Mouse (Mus musculus) kidney, postnatal 0 days (tissue): ENCODE measurements at regions not wholly inside any gene's neighbourhood (a gene's known extent, or its start where the extent isn't known, plus 50 kb on each side); places are given as distances from the start of the nearest gene placed in this dataset.

Experiments
- ATAC-seq: fragments of 200-750 bp; cut with Nextera tagmentation; replicated peaks from 2 replicates; pipeline ENCODE4 v1.8.0; 2017; ENCODE audit warnings: low read depth, moderate number of reproducible peaks, moderate TSS enrichment, moderate library complexity; ENCODE audit not compliant: low FRiP score
- DNase-seq: peaks from one replicate; pipeline ENCODE4 v3.0.0-alpha.2; 2016; ENCODE audit warnings: low spot score
- H3K27ac ChIP-seq: fragments of 300-500 bp; sonication (generic); 2 replicates; pipeline ENCODE4 v1.5.1; 2014; ENCODE audit warnings: mild to moderate bottlenecking
- H3K27me3 ChIP-seq: fragments of 300-500 bp; sonication (generic); 2 replicates; pipeline ENCODE4 v1.6.1; 2014; ENCODE audit warnings: low read length, mixed read lengths; ENCODE audit not compliant: insufficient read depth
- H3K36me3 ChIP-seq: fragments of 300-500 bp; sonication (generic); 2 replicates; pipeline ENCODE4 v1.6.1; 2014; ENCODE audit warnings: low read length, mixed read lengths; ENCODE audit not compliant: insufficient read depth
- H3K4me1 ChIP-seq: fragments of 300-500 bp; sonication (generic); replicated peaks from 2 replicates; pipeline ENCODE4 v1.6.1; 2014; ENCODE audit warnings: antibody characterized with exemption, low read length, mixed read lengths; ENCODE audit not compliant: insufficient read depth
- H3K4me2 ChIP-seq: fragments of 300-500 bp; sonication (generic); 2 replicates; pipeline ENCODE4 v1.6.1; 2014; ENCODE audit warnings: mild to moderate bottlenecking, low read length, moderate library complexity, mixed read lengths
- H3K4me3 ChIP-seq: fragments of 300-500 bp; sonication (generic); replicated peaks from 2 replicates; pipeline ENCODE4 v1.5.1; 2014; ENCODE audit warnings: low read depth, low read length
- H3K9ac ChIP-seq: fragments of 300-500 bp; sonication (generic); 2 replicates; pipeline ENCODE4 v1.6.1; 2014; ENCODE audit warnings: low read depth, low read length
- H3K9me3 ChIP-seq: fragments of 300-500 bp; sonication (generic); replicated peaks from 2 replicates; pipeline ENCODE4 v1.6.1; 2016; ENCODE audit warnings: low read length, inconsistent platforms, mixed read lengths
- CTCF ChIP-seq: IDR thresholded peaks from 2 replicates; pipeline ENCODE4 v1.5.1; 2016; ENCODE audit warnings: antibody characterized with exemption, low read depth, mild to moderate bottlenecking, moderate library complexity
- WGBS: fragments of 180-500 bp; shearing (Covaris S2); extraction: QIAGEN DNeasy Blood & Tissue Kit; methylation state at CpG from one replicate; pipeline ENCODE4 v1.1.7; 2014; 5-methylcytosine and 5-hydroxymethylcytosine counted together

DNA sequence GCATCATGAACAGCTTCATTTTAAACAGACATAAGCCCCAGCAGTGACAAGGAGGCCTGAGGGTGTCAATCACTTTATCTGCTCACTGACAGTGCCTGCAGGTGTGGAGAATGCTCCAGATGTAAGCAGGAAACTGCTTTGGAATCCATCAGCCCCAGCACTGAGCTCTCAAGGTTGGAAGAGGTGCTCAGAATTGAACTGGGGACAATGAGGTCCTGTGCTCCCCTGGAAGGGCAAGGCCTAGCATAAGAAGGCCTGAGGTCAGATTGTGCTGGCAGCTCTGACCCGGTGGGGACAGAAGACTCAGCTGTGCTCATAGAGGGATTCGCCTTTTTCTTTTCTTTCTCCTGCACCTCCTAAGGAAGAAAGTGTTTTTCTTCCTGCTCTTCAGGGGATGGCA lies 82.2 kb upstream of the Lgalsl start:
- no peaks in the 10 kb centered on the region for H3K27me3 ChIP-seq
- H3K36me3 ChIP-seq: no peaks in the 10 kb centered on the region
- DNase-seq (no peak), ATAC-seq (no peak)
- WGBS: 88% methylated on average over 2 of the region's 2 CpGs
- H3K9me3 ChIP-seq: no peaks in the 10 kb centered on the region
- H3K4me2 ChIP-seq: no peak overlapping the region
- peaks cover 6% of the 10 kb centered on the region; the same call in 1 of the 2 replicates for H3K4me1 ChIP-seq
- TF ChIP-seq CTCF: no peak
- no peak overlapping the region for H3K4me3 ChIP-seq
- no peak overlapping the region for H3K9ac ChIP-seq
- H3K27ac ChIP-seq: no peak overlapping the region

DNA sequence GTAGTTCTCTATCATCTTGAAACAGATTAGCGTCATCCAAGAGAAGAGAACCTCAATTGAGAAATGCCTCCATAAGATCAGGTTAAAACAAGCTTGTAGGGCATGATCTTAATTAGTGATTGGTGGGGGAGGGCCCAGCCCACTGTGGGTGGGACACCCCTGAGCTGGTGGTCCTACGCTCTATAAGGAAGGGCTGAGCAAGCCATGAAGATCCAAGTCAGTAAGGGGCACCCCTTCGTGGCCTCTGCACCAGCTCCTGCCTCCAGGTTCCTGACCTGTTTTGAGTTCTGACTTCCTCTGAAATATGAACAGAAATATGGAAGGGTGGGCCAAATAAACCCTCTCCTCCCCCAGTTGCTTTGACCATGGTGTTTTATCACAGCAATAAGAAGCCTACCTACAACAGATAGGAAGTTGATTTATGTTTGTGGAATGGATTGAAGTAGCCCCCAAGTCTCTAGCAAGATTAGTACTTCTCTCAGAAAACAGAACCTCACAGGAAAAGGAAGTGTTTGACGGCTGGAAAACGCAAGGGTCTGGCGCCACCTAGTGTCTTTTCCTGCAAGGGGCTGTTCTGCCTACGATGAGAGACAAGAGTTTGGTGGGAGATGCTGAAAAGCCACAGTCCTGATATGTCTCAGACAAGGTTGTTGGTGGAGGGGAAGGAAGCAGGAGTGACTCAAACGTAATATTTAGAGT lies 82.9 kb upstream of the Lgalsl start:
- Histone ChIP-seq H3K4me1 (peaks cover 6% of the 10 kb centered on the region; the same call in 1 of the 2 replicates), H3K36me3 (no peaks in the 10 kb centered on the region), H3K9me3 (no peaks in the 10 kb centered on the region), H3K4me3 (no peak overlapping the region), H3K27ac (peak overlapping the region; percentile 82; the same call in 1 of the 2 replicates), H3K9ac (no peak overlapping the region), H3K4me2 (no peak overlapping the region), H3K27me3 (no peaks in the 10 kb centered on the region)
- DNase-seq: peak; percentile 94
- peak; percentile 100 for TF ChIP-seq CTCF
- ATAC-seq: no peak
- 21% methylated on average over 8 of the region's 8 CpGs for WGBS

DNA sequence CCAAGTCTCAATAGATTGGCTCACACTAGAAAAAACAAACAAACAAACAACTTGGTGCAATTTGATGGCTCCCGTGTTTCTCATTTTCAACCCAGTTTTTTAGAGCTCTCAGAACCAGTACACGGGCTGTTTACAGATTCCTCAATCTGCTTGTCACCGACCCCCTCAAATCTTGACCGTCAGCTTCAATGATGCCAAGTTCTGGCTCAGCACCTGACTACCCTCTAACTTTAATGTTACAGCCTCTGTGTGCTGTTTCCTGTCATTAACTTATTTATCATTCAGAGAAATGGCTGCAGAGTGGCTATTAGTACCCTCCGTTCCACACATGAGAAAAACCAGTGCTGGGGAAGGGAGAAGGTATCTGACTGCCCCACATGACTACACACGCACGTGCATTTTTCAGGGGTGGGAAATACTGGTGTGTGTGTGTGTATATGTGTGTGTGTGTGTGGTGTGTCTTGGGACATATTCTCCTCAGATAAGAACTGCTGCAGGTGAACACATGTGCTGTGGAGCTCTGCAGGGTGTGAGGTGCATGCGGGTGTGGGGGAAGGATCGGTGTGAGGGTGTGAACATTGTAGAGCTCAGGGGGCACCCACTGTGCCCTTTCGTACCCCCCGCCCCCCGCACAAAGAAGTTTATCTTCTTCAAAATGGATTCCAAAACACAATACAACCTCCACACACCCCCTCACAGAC lies 83.6 kb upstream of the Lgalsl start:
- peak overlapping the region; percentile 82 for H3K27ac ChIP-seq
- WGBS: 44% methylated on average over 12 of the region's 12 CpGs
- peaks cover 6% of the 10 kb centered on the region; the same call in 1 of the 2 replicates for H3K4me1 ChIP-seq
- H3K9me3 ChIP-seq: no peaks in the 10 kb centered on the region
- no peak overlapping the region for H3K9ac ChIP-seq
- DNase-seq (no peak), ATAC-seq (0 out of 2 replicates have a peak, but pooled peaks have one; percentile 19)
- no peak overlapping the region for H3K4me3 ChIP-seq
- peak overlapping the region; percentile 21; the same call in 1 of the 2 replicates for H3K4me2 ChIP-seq
- H3K27me3 ChIP-seq: no peaks in the 10 kb centered on the region
- H3K36me3 ChIP-seq: no peaks in the 10 kb centered on the region
- no peak for TF ChIP-seq CTCF

DNA sequence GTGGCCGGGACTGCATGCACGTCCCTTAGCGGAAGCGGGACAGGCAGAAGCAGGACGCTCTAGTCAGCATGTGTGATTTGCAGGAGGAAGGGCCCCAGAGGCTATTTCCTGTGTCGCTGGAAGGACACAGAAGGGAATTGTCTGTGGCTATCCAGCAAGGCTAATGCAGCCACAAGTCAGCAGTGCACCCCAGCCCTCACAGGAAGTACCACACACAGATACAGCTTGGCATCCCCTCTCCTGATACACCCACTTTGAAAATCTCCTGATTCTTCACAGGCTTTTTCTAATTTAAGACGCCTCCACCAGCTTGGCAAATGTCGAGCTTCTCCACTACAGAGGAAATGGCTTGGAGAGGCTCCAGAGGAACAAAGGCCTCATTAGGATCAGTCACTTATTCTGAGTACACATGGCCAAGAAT lies 84.3 kb upstream of the Lgalsl start:
- peak; percentile 87 for DNase-seq
- H3K9me3 ChIP-seq: no peaks in the 10 kb centered on the region
- 0 out of 2 replicates have a peak overlapping the region, but pooled peaks have one; percentile 14 for H3K9ac ChIP-seq
- H3K4me3 ChIP-seq: no peak overlapping the region
- no peaks in the 10 kb centered on the region for H3K36me3 ChIP-seq
- H3K27me3 ChIP-seq: no peaks in the 10 kb centered on the region
- WGBS: 14% methylated on average over 8 of the region's 8 CpGs
- peaks cover 6% of the 10 kb centered on the region; the same call in 1 of the 2 replicates for H3K4me1 ChIP-seq
- no peak for TF ChIP-seq CTCF
- no peak overlapping the region for H3K4me2 ChIP-seq
- ATAC-seq: peak; percentile 64; the same call in 1 of the 2 replicates
- peak overlapping the region; percentile 82 for H3K27ac ChIP-seq

DNA sequence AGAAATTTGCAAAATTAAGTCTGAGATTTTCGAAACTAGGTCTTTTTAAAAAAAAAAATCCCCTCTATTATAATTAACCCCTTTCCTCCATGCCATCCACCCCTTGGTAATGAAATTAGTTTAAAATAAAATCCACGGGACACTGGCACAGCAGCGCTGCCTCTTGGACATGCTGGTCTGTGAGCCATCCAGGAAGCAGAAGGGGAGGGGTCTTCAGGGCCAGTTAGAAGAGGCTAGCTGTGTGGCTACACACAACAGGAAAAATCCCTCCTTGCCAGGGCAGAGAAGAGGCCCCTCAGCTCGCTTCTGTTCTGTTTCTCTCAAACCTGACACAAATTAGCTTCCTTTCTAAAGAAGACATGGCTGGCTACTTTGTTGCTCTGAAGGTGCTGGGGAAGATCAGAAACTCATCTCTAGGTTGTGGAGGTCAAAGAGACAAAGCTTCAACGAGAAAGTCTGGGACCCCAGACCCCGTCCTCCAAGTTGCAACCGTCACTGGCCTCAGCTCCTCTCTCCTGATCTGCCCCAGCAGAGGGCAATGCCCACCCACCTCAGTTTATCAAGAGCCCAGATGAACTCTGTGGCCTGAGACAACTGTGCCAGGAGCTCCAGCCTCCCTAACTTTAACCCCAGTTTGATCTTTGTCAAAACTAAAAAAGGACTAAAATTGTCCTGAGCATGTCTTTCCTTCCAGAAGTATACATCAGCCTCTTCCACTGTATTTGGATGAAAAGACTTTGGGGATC lies 85.0 kb upstream of the Lgalsl start:
- H3K4me3 ChIP-seq: no peak overlapping the region
- peak overlapping the region; percentile 82 for H3K27ac ChIP-seq
- H3K9me3 ChIP-seq: no peaks in the 10 kb centered on the region
- H3K4me1 ChIP-seq: peaks cover 6% of the 10 kb centered on the region; the same call in 1 of the 2 replicates
- no peaks in the 10 kb centered on the region for H3K36me3 ChIP-seq
- no peak overlapping the region for H3K4me2 ChIP-seq
- DNase-seq (no peak), ATAC-seq (no peak)
- TF ChIP-seq CTCF: peak; percentile 61
- H3K27me3 ChIP-seq: no peaks in the 10 kb centered on the region
- WGBS: 51% methylated on average over 7 of the region's 7 CpGs
- no peak overlapping the region for H3K9ac ChIP-seq

DNA sequence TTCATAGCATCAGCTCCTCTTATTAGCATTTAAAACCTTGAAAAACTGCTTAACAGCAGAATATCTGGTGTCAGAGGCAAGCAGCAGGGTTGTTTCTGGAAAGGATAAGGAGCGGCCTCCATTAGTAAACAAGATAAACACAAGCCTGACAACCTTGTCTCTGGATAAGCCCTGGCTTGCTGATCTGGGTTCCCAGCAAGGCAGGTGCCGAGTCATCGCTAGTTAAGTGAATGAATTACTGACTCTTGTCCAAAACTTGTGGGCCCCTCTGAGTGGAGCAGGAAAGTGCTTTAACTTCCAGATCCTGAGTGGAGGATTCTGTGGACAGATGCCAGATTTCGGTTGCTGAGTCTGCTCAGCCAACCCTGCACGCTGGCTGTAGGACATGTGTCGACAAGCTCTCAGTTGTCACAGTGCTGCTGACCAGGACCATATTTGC lies 85.6 kb upstream of the Lgalsl start:
- WGBS: 35% methylated on average over 6 of the region's 6 CpGs
- H3K27ac ChIP-seq: 0 out of 2 replicates have a peak overlapping the region, but pooled peaks have one; percentile 82
- H3K9me3 ChIP-seq: no peaks in the 10 kb centered on the region
- no peaks in the 10 kb centered on the region for H3K36me3 ChIP-seq
- no peak for TF ChIP-seq CTCF
- ATAC-seq: no peak
- DNase-seq: no peak
- H3K27me3 ChIP-seq: no peaks in the 10 kb centered on the region
- no peak overlapping the region for H3K4me3 ChIP-seq
- H3K4me2 ChIP-seq: no peak overlapping the region
- peaks cover 6% of the 10 kb centered on the region; the same call in 1 of the 2 replicates for H3K4me1 ChIP-seq
- H3K9ac ChIP-seq: no peak overlapping the region
